Mouse (Mus musculus) limb, embryonic 12.5 days (tissue): ENCODE results near the gene Urb2. TPM values are rescaled to one million over a fixed set of nuclear protein-coding genes. Genes with fewer than 3 reads are reported as not detected.

Source experiments
- ATAC-seq: fragments of 200-750 bp; cut with Nextera tagmentation; 2 replicates; pipeline ENCODE4 v1.8.0; 2017; ENCODE audit warnings: low read depth, moderate TSS enrichment; ENCODE audit not compliant: insufficient number of reproducible peaks, insufficient read depth, low FRiP score, low TSS enrichment
- H3K27ac ChIP-seq: fragments of 300-500 bp; sonication (generic); 2 replicates; pipeline ENCODE4 v1.5.1; 2016; ENCODE audit warnings: mild to moderate bottlenecking, moderate library complexity
- H3K27me3 ChIP-seq: fragments of 300-500 bp; sonication (generic); 2 replicates; pipeline ENCODE4 v1.6.1; 2016; ENCODE audit warnings: mild to moderate bottlenecking, moderate library complexity
- H3K36me3 ChIP-seq: fragments of 300-500 bp; sonication (generic); 2 replicates; pipeline ENCODE4 v1.6.1; 2016; ENCODE audit warnings: mild to moderate bottlenecking, moderate library complexity
- H3K4me1 ChIP-seq: fragments of 300-500 bp; sonication (generic); replicated peaks from 2 replicates; pipeline ENCODE4 v1.6.1; 2016
- H3K4me2 ChIP-seq: fragments of 300-500 bp; sonication (generic); 2 replicates; pipeline ENCODE4 v1.6.1; 2016; ENCODE audit warnings: mild to moderate bottlenecking, moderate library complexity
- H3K4me3 ChIP-seq: fragments of 300-500 bp; sonication (generic); replicated peaks from 2 replicates; pipeline ENCODE4 v1.5.1; 2016; ENCODE audit warnings: mild to moderate bottlenecking
- H3K9ac ChIP-seq: fragments of 300-500 bp; sonication (generic); replicated peaks from 2 replicates; pipeline ENCODE4 v1.6.1; 2016; ENCODE audit warnings: mild to moderate bottlenecking, moderate library complexity
- H3K9me3 ChIP-seq: fragments of 300-500 bp; sonication (generic); 2 replicates; pipeline ENCODE4 v1.6.1; 2016; ENCODE audit warnings: mild to moderate bottlenecking, moderate library complexity
- WGBS: fragments of 180-500 bp; shearing (Covaris S2); methylation state at CpG from one replicate; pipeline ENCODE4 v1.1.7; 2016; 5-methylcytosine and 5-hydroxymethylcytosine counted together
- polyA plus RNA-seq: library from polyadenylated mRNA; unstranded; fragments of >200 nt; fragmentation: Nextera tagmentation; extraction: Ambion mirVana; gene quantifications from 2 replicates; pipeline ENCODE4 v1.2.1, GENCODE M21; 2016

Urb2 gene
- polyA plus RNA-seq, 1 experiment from 2014 or later: 5.1 TPM

DNA sequence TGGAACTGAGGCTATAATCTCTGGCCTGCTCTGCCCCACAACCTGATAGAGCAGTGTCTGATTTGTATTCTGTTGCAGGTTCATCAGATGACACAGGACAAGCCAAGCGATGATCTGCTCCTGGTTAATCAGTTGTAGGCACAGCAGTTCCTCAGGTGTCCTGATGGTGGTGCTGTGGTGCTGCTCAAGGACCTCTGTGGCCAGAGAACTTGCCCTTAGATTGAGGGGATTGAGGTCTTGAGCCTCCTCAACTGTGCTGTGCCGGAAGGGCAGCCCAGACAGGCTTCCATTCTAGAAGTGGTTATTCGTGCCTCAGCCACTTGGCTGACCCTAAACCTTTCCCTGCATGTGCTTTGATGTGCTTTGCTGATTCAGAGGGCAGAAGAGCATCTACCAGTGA lies 30.8 kb downstream of the Urb2 start:
- Histone ChIP-seq H3K9me3 (no peaks in the 10 kb centered on the region), H3K4me2 (no peak overlapping the region), H3K27me3 (no peaks in the 10 kb centered on the region), H3K36me3 (peaks cover 17% of the 10 kb centered on the region), H3K9ac (no peak overlapping the region), H3K4me1 (no peaks in the 10 kb centered on the region), H3K4me3 (no peak overlapping the region), H3K27ac (no peak overlapping the region)
- WGBS: 28% methylated on average over 3 of the region's 3 CpGs
- 0 out of 2 replicates have a peak, but pooled peaks have one; percentile 47 for ATAC-seq

DNA sequence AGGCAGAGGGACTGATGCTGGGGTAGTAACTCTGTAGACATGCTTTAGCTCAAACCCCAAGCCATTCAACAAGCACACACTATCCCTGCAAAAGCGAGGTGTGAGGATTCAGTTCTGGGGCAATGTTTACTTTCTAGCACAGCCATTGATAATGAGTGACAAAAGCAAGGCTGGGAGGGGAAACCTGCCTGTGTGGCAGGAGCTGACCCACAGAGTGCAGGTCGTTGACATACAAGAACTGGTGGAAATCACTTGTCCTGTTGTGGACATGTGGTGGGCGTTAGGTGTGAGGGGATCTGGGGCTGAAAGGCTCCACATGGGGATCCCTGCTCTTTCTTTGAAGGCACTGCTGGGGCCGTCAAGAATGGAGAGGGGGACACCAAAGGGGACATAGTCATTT lies 31.3 kb downstream of the Urb2 start:
- no peaks in the 10 kb centered on the region for H3K4me1 ChIP-seq
- WGBS: 46% methylated on average over 4 of the region's 4 CpGs
- H3K4me3 ChIP-seq: no peak overlapping the region
- H3K4me2 ChIP-seq: no peak overlapping the region
- no peak for ATAC-seq
- H3K27ac ChIP-seq: no peak overlapping the region
- no peaks in the 10 kb centered on the region for H3K9me3 ChIP-seq
- no peak overlapping the region for H3K9ac ChIP-seq
- peaks cover 12% of the 10 kb centered on the region for H3K36me3 ChIP-seq
- no peaks in the 10 kb centered on the region for H3K27me3 ChIP-seq

DNA sequence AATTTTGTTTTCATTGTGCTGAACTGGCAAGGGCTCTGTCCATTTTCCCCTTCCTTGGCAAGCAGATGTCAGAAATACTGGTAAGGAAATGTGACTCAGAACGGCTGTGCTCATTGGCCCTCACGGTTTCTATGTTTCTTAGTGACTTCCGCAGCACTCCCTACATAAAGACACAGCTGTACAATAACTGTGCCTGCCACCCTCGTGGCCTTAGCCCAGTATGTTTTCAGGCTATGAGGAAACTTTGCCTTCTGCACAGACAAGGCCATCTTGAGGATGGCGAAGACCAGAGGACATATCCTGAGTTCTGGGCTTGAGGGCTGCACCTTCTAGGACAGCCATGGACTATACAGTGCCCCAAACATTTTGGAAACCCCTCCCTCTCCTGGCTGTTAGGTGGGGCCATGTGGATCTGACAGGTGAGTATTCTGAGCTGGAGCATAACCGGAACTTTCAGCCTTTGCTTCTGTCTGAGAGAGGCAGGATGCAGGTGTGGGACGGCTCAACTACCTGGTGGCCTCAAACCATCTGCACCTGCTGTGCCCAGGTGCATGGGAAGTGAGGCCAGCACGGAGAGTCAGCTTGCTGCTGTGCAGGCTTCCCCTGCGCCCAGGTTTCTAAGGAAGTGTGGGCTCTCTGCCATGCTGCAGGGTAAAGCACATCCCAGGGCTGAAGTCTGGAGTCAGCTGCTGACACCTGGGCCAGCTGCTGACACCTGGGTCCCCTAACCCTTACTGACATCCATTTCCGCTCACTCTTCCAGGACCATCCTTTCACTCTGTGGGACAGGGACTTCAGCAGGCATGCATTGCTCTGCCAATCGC lies 35.7 kb downstream of the Urb2 start:
- Histone ChIP-seq H3K36me3 (no peaks in the 10 kb centered on the region), H3K9me3 (no peaks in the 10 kb centered on the region), H3K4me2 (no peak overlapping the region), H3K27ac (no peak overlapping the region), H3K4me3 (no peak overlapping the region), H3K9ac (no peak overlapping the region), H3K27me3 (no peaks in the 10 kb centered on the region), H3K4me1 (no peaks in the 10 kb centered on the region)
- WGBS: 75% methylated on average over 11 of the region's 11 CpGs
- ATAC-seq: no peak

- Histone ChIP-seq H3K4me2 (no peak overlapping the region), H3K27me3 (no peaks in the 10 kb centered on the region), H3K27ac (peak overlapping the region; percentile 57; the same call in 1 of the 2 replicates), H3K4me3 (no peak overlapping the region), H3K36me3 (no peaks in the 10 kb centered on the region), H3K9ac (no peak overlapping the region), H3K4me1 (peaks cover 24% of the 10 kb centered on the region), H3K9me3 (no peaks in the 10 kb centered on the region)
- no peak; the same call in 1 of the 2 replicates for ATAC-seq
- 56% methylated on average over 4 of the region's 4 CpGs for WGBS
Measured at GRCm38 (mm10) chr8:124066325-124067058, 45.2 kb downstream of the Urb2 start.

GRCm38 (mm10) chr8:124067059-124067750 lies 45.9 kb downstream of the Urb2 start:
- no peaks in the 10 kb centered on the region for H3K27me3 ChIP-seq
- no peak overlapping the region for H3K4me2 ChIP-seq
- peak overlapping the region; percentile 57 for H3K27ac ChIP-seq
- H3K4me3 ChIP-seq: no peak overlapping the region
- 68% methylated on average over 4 of the region's 4 CpGs for WGBS
- H3K36me3 ChIP-seq: no peaks in the 10 kb centered on the region
- H3K9me3 ChIP-seq: no peaks in the 10 kb centered on the region
- no peak for ATAC-seq
- peaks cover 24% of the 10 kb centered on the region for H3K4me1 ChIP-seq
- no peak overlapping the region for H3K9ac ChIP-seq

- no peak for ATAC-seq
Measured at GRCm38 (mm10) chr8:124070363-124071324, 49.3 kb downstream of the Urb2 start.

GRCm38 (mm10) chr8:124075977-124076376 lies 54.7 kb downstream of the Urb2 start:
- 47% methylated on average over 8 of the region's 8 CpGs for WGBS
- Histone ChIP-seq H3K4me2 (no peak overlapping the region), H3K36me3 (no peaks in the 10 kb centered on the region), H3K27ac (peak overlapping the region; percentile 42), H3K9ac (no peak overlapping the region), H3K27me3 (no peaks in the 10 kb centered on the region), H3K4me1 (peaks cover 22% of the 10 kb centered on the region), H3K4me3 (no peak overlapping the region), H3K9me3 (no peaks in the 10 kb centered on the region)
- no peak for ATAC-seq

More at GRCm38 (mm10) chr8:124070363-124071324, 49.3 kb downstream of the Urb2 start:
- 25% methylated on average over 18 of the region's 18 CpGs for WGBS
- H3K4me3 ChIP-seq: no peak overlapping the region
- no peaks in the 10 kb centered on the region for H3K9me3 ChIP-seq
- H3K4me1 ChIP-seq: peaks cover 25% of the 10 kb centered on the region
- H3K36me3 ChIP-seq: no peaks in the 10 kb centered on the region
- H3K4me2 ChIP-seq: peak overlapping the region; percentile 8; the same call in 1 of the 2 replicates
- H3K9ac ChIP-seq: no peak overlapping the region
- H3K27ac ChIP-seq: no peak overlapping the region; the same call in 1 of the 2 replicates
- no peaks in the 10 kb centered on the region for H3K27me3 ChIP-seq

DNA sequence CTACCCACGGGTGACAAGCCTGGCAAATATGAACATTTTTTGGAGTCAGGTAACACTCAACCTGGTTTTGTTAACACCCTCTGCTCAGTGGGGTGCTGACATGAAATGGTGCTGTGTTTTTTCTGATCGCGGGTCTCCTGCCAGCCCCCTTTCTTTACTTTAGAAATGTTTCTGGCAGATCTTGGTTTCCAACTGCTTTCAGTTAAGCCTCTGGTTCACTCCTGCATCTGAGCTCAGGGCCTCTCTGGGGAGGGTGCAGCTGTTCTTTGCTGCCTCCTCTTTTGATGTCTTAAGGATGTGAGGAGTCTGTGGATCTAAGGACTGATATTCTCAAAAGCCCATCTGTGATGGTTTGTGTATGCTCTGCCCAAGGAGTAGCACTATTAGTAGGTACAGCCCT lies 55.1 kb downstream of the Urb2 start:
- Histone ChIP-seq H3K36me3 (no peaks in the 10 kb centered on the region), H3K27ac (peak overlapping the region; percentile 42), H3K27me3 (no peaks in the 10 kb centered on the region), H3K4me1 (peaks cover 22% of the 10 kb centered on the region), H3K4me2 (no peak overlapping the region), H3K4me3 (no peak overlapping the region), H3K9me3 (no peaks in the 10 kb centered on the region), H3K9ac (no peak overlapping the region)
- 36% methylated on average over 3 of the region's 3 CpGs for WGBS
- no peak for ATAC-seq

- no peak overlapping the region for H3K4me3 ChIP-seq
- ATAC-seq: no peak
- no peak overlapping the region for H3K4me2 ChIP-seq
- H3K27ac ChIP-seq: no peak overlapping the region
- WGBS: 76% methylated on average over 8 of the region's 8 CpGs
- peaks cover 22% of the 10 kb centered on the region for H3K4me1 ChIP-seq
- H3K9me3 ChIP-seq: no peaks in the 10 kb centered on the region
- no peaks in the 10 kb centered on the region for H3K27me3 ChIP-seq
- H3K9ac ChIP-seq: no peak overlapping the region
- no peaks in the 10 kb centered on the region for H3K36me3 ChIP-seq
Measured at GRCm38 (mm10) chr8:124077377-124077776, 56.1 kb downstream of the Urb2 start.

- Histone ChIP-seq H3K36me3 (no peaks in the 10 kb centered on the region), H3K9ac (no peak overlapping the region), H3K27ac (no peak overlapping the region), H3K4me1 (peaks cover 22% of the 10 kb centered on the region), H3K9me3 (peaks cover 2% of the 10 kb centered on the region; the same call in 1 of the 2 replicates), H3K4me2 (no peak overlapping the region), H3K27me3 (no peaks in the 10 kb centered on the region), H3K4me3 (no peak overlapping the region)
- ATAC-seq: no peak
- WGBS: 86% methylated on average over 10 of the region's 10 CpGs
Measured at GRCm38 (mm10) chr8:124077998-124078397, 56.7 kb downstream of the Urb2 start.
